Comparison of ENCODE assay signal across 23 mouse cellular contexts in genomic region chr10:113593436-113593835, GRCm38 (mm10).
DNase-seq lines count a peak whose midpoint lies in the region; ATAC-seq lines count a peak whose summit lies in the region.
"Had no signal": no experiment of that assay in that cellular context is flagged by ENCODE, and none has a peak within 500 bp of the region (broad histone marks: within the 10 kb centered on the region; RNA-seq: fewer than 3 reads in every experiment).

No protein-coding gene starts in this region.

- no peaks in the 10 kb centered on the region for H3K36me3 ChIP-seq in limb, embryonic 11.5 days (ENCODE audit: control insufficient read depth, insufficient read depth, low read length)
- H3K36me3 ChIP-seq in limb, embryonic 10.5 days: no peaks in the 10 kb centered on the region
- H3K36me3 ChIP-seq in limb, embryonic 12.5 days: no peaks in the 10 kb centered on the region
- no peaks in the 10 kb centered on the region for H3K36me3 ChIP-seq in intestine, embryonic 16.5 days (ENCODE audit: control insufficient read depth, insufficient read depth, low read length)
- H3K36me3 ChIP-seq: embryonic facial prominence, embryonic 13.5 days; forebrain, embryonic 12.5 days; heart, embryonic 10.5 days; hindbrain, embryonic 12.5 days; hindbrain, embryonic 15.5 days had no signal

- no peak for DNase-seq in limb, embryonic 11.5 days (ENCODE audit: low spot score)
- no peak for DNase-seq in limb, embryonic 10.5 days (ENCODE audit: low spot score)
- peak; percentile 62 for DNase-seq in ZHBTc4 (ENCODE audit: low read depth, low spot score)
- no peak for DNase-seq in gastrocnemius, postnatal 4 days (ENCODE audit: low spot score in 2 of 2)
- DNase-seq: adrenal gland, adult 2 months; adrenal gland, postnatal 14 days; cerebellum, adult 11 months; cerebellum, adult 2 months; cerebellum, adult 9-11 months; cerebellum, postnatal 25 days; gastrocnemius, adult 2 months; gastrocnemius, postnatal 14 days; heart, adult 18-20 months; kidney, adult 11 months had no signal

- ATAC-seq in limb, embryonic 11.5 days (ENCODE audit: insufficient number of reproducible peaks, low FRiP score, low TSS enrichment, low read depth): peak; percentile 31; the same call in 1 of the 2 replicates
- peak; percentile 20; the same call in 1 of the 2 replicates for ATAC-seq in limb, embryonic 12.5 days (ENCODE audit: insufficient number of reproducible peaks, insufficient read depth, low FRiP score, low TSS enrichment, low read depth)
- ATAC-seq in intestine, embryonic 16.5 days: no peak
- ATAC-seq: forebrain, embryonic 16.5 days had no signal

- no peak overlapping the region for H3K4me3 ChIP-seq in limb, embryonic 11.5 days (ENCODE audit: low read depth, low read length)
- H3K4me3 ChIP-seq in limb, embryonic 10.5 days: no peak overlapping the region
- H3K4me3 ChIP-seq in limb, embryonic 12.5 days (replicated peaks): no peak overlapping the region
- no peak overlapping the region for H3K4me3 ChIP-seq in intestine, embryonic 16.5 days (ENCODE audit: low read length)
- H3K4me3 ChIP-seq: embryonic facial prominence, embryonic 13.5 days; erythroblast, embryonic 14.5 days; forebrain, embryonic 12.5 days; gastrocnemius, adult 2 months; heart, embryonic 10.5 days; hindbrain, embryonic 12.5 days; hindbrain, embryonic 15.5 days had no signal

- WGBS in limb, embryonic 11.5 days: 58% methylated on average over 3 of the region's 3 CpGs
- 65% methylated on average over 3 of the region's 3 CpGs for WGBS in limb, embryonic 10.5 days
- WGBS in limb, embryonic 12.5 days: 46% methylated on average over 3 of the region's 3 CpGs
- 75% methylated on average over 3 of the region's 3 CpGs for WGBS in intestine, embryonic 16.5 days

- H3K27ac ChIP-seq in limb, embryonic 11.5 days (replicated peaks; ENCODE audit: low read depth, low read length): no peak overlapping the region
- H3K27ac ChIP-seq in limb, embryonic 10.5 days: no peak overlapping the region
- H3K27ac ChIP-seq in limb, embryonic 12.5 days: no peak overlapping the region
- no peak overlapping the region for H3K27ac ChIP-seq in intestine, embryonic 16.5 days (ENCODE audit: low read length)
- H3K27ac ChIP-seq: embryonic facial prominence, embryonic 13.5 days; forebrain, embryonic 12.5 days; gastrocnemius, adult 2 months; heart, embryonic 10.5 days; hindbrain, embryonic 12.5 days; hindbrain, embryonic 15.5 days had no signal

- H3K9ac ChIP-seq in limb, embryonic 11.5 days (ENCODE audit: low read length): no peak overlapping the region
- H3K9ac ChIP-seq in limb, embryonic 12.5 days (replicated peaks): no peak overlapping the region
- H3K9ac ChIP-seq in intestine, embryonic 16.5 days (ENCODE audit: low read depth, low read length): no peak overlapping the region
- H3K9ac ChIP-seq: embryonic facial prominence, embryonic 13.5 days; forebrain, embryonic 12.5 days; hindbrain, embryonic 12.5 days; hindbrain, embryonic 15.5 days had no signal

- no peaks in the 10 kb centered on the region for H3K9me3 ChIP-seq in limb, embryonic 11.5 days (ENCODE audit: control insufficient read depth, low read length)
- H3K9me3 ChIP-seq in limb, embryonic 10.5 days (replicated peaks): no peaks in the 10 kb centered on the region
- no peaks in the 10 kb centered on the region for H3K9me3 ChIP-seq in limb, embryonic 12.5 days
- H3K9me3 ChIP-seq in intestine, embryonic 16.5 days (ENCODE audit: control insufficient read depth, low read length): no peaks in the 10 kb centered on the region
- H3K9me3 ChIP-seq: embryonic facial prominence, embryonic 13.5 days; forebrain, embryonic 12.5 days; heart, embryonic 10.5 days; hindbrain, embryonic 12.5 days; hindbrain, embryonic 15.5 days had no signal

- H3K4me2 ChIP-seq in limb, embryonic 11.5 days (ENCODE audit: low read depth, severe bottlenecking): no peak overlapping the region
- no peak overlapping the region for H3K4me2 ChIP-seq in limb, embryonic 12.5 days
- no peak overlapping the region for H3K4me2 ChIP-seq in intestine, embryonic 16.5 days (ENCODE audit: low read depth, low read length)
- H3K4me2 ChIP-seq: embryonic facial prominence, embryonic 13.5 days; forebrain, embryonic 12.5 days; hindbrain, embryonic 12.5 days; hindbrain, embryonic 15.5 days had no signal

- H3K27me3 ChIP-seq in limb, embryonic 11.5 days (ENCODE audit: control insufficient read depth, insufficient read depth, low read length): no peaks in the 10 kb centered on the region
- no peaks in the 10 kb centered on the region for H3K27me3 ChIP-seq in limb, embryonic 10.5 days (ENCODE audit: low read depth, poor library complexity, severe bottlenecking)
- no peaks in the 10 kb centered on the region for H3K27me3 ChIP-seq in limb, embryonic 12.5 days
- no peaks in the 10 kb centered on the region for H3K27me3 ChIP-seq in intestine, embryonic 16.5 days (replicated peaks; ENCODE audit: control insufficient read depth, insufficient read depth, low read length)
- H3K27me3 ChIP-seq: embryonic facial prominence, embryonic 13.5 days; forebrain, embryonic 12.5 days; hindbrain, embryonic 12.5 days; hindbrain, embryonic 15.5 days had no signal

- no peaks in the 10 kb centered on the region for H3K4me1 ChIP-seq in limb, embryonic 11.5 days (ENCODE audit: control insufficient read depth, insufficient read depth, low read length)
- no peaks in the 10 kb centered on the region for H3K4me1 ChIP-seq in limb, embryonic 10.5 days
- H3K4me1 ChIP-seq in limb, embryonic 12.5 days (replicated peaks): no peaks in the 10 kb centered on the region
- no peaks in the 10 kb centered on the region for H3K4me1 ChIP-seq in intestine, embryonic 16.5 days (ENCODE audit: control insufficient read depth, insufficient read depth, low read length)
- H3K4me1 ChIP-seq: embryonic facial prominence, embryonic 13.5 days; forebrain, embryonic 12.5 days; heart, embryonic 10.5 days; hindbrain, embryonic 12.5 days; hindbrain, embryonic 15.5 days had no signal
